Mouse (Mus musculus) embryonic facial prominence, embryonic 15.5 days (tissue): ENCODE data around the gene 3110082I17Rik. TPM values are rescaled to one million over a fixed set of nuclear protein-coding genes. Genes with fewer than 3 reads are reported as not detected.

Source experiments
- ATAC-seq: fragments of 200-750 bp; cut with Nextera tagmentation; 2 replicates; pipeline ENCODE4 v1.8.0; 2017; ENCODE audit warnings: low read depth, moderate TSS enrichment; ENCODE audit not compliant: insufficient number of reproducible peaks, low FRiP score, low TSS enrichment
- H3K27ac ChIP-seq: fragments of 300-500 bp; sonication (generic); replicated peaks from 2 replicates; pipeline ENCODE4 v1.5.1; 2015; ENCODE audit warnings: mild to moderate bottlenecking, inconsistent platforms
- H3K27me3 ChIP-seq: fragments of 300-500 bp; sonication (generic); 2 replicates; pipeline ENCODE4 v1.6.1; 2015; ENCODE audit warnings: inconsistent platforms
- H3K36me3 ChIP-seq: fragments of 300-500 bp; sonication (generic); 2 replicates; pipeline ENCODE4 v1.6.1; 2015; ENCODE audit warnings: mild to moderate bottlenecking, inconsistent platforms
- H3K4me1 ChIP-seq: fragments of 300-500 bp; sonication (generic); 2 replicates; pipeline ENCODE4 v1.6.1; 2015; ENCODE audit warnings: inconsistent platforms
- H3K4me2 ChIP-seq: fragments of 300-500 bp; sonication (generic); replicated peaks from 2 replicates; pipeline ENCODE4 v1.6.1; 2015; ENCODE audit warnings: mild to moderate bottlenecking, inconsistent platforms
- H3K4me3 ChIP-seq: fragments of 300-500 bp; sonication (generic); replicated peaks from 2 replicates; pipeline ENCODE4 v1.5.1; 2015; ENCODE audit warnings: mild to moderate bottlenecking, inconsistent platforms
- H3K9ac ChIP-seq: fragments of 300-500 bp; sonication (generic); 2 replicates; pipeline ENCODE4 v1.6.1; 2015; ENCODE audit warnings: inconsistent platforms
- H3K9me3 ChIP-seq: fragments of 300-500 bp; sonication (generic); replicated peaks from 2 replicates; pipeline ENCODE4 v1.6.1; 2016; ENCODE audit warnings: inconsistent platforms
- WGBS: fragments of 180-500 bp; shearing (Covaris S2); methylation state at CpG from one replicate; pipeline ENCODE4 v1.1.7; 2015; 5-methylcytosine and 5-hydroxymethylcytosine counted together
- polyA plus RNA-seq: library from polyadenylated mRNA; unstranded; fragments of >200 nt; fragmentation: Nextera tagmentation; extraction: Ambion mirVana; gene quantifications from 2 replicates; pipeline ENCODE4 v1.2.1, GENCODE M21; 2015

3110082I17Rik gene
- polyA plus RNA-seq, 1 experiment from 2014 or later, result 35.8 TPM

GRCm38 (mm10) chr5:139434940-139435339 lies 25.4 kb downstream of the 3110082I17Rik start:
- Histone ChIP-seq H3K4me1 (peaks cover 11% of the 10 kb centered on the region), H3K4me2 (no peak overlapping the region), H3K4me3 (no peak overlapping the region), H3K27me3 (no peaks in the 10 kb centered on the region), H3K9ac (no peak overlapping the region), H3K36me3 (no peaks in the 10 kb centered on the region), H3K27ac (no peak overlapping the region), H3K9me3 (no peaks in the 10 kb centered on the region)
- 55% methylated on average over 8 of the region's 8 CpGs for WGBS
- no peak for ATAC-seq

- WGBS, result 76% methylated on average over 9 of the region's 9 CpGs
- no peak overlapping the region for H3K4me3 ChIP-seq
- H3K9me3 ChIP-seq, result no peaks in the 10 kb centered on the region
- no peaks in the 10 kb centered on the region for H3K27me3 ChIP-seq
- no peak overlapping the region for H3K9ac ChIP-seq
- H3K36me3 ChIP-seq, result no peaks in the 10 kb centered on the region
- no peak overlapping the region for H3K27ac ChIP-seq
- no peak for ATAC-seq
- H3K4me2 ChIP-seq, result no peak overlapping the region
- H3K4me1 ChIP-seq, result peaks cover 14% of the 10 kb centered on the region
These were observed 26.3 kb downstream of the 3110082I17Rik start for GRCm38 (mm10) chr5:139433842-139434568.

- no peak overlapping the region for H3K27ac ChIP-seq
- H3K9me3 ChIP-seq, result no peaks in the 10 kb centered on the region
- H3K9ac ChIP-seq, result no peak overlapping the region
- H3K4me2 ChIP-seq, result no peak overlapping the region
- 60% methylated on average over 7 of the region's 7 CpGs for WGBS
- H3K4me1 ChIP-seq, result peaks cover 16% of the 10 kb centered on the region
- H3K36me3 ChIP-seq, result no peaks in the 10 kb centered on the region
- no peak for ATAC-seq
- H3K27me3 ChIP-seq, result no peaks in the 10 kb centered on the region
- H3K4me3 ChIP-seq, result no peak overlapping the region
These were observed 27.4 kb downstream of the 3110082I17Rik start for GRCm38 (mm10) chr5:139432747-139433508.

GRCm38 (mm10) chr5:139432333-139432732 lies 28.0 kb downstream of the 3110082I17Rik start:
- H3K9ac ChIP-seq, result no peak overlapping the region
- ATAC-seq, result no peak
- WGBS, result 56% methylated on average over 6 of the region's 6 CpGs

GRCm38 (mm10) chr5:139429818-139430341 lies 30.4 kb downstream of the 3110082I17Rik start:
- Histone ChIP-seq H3K9me3 (no peaks in the 10 kb centered on the region), H3K27ac (no peak overlapping the region)
- 33% methylated on average over 12 of the region's 12 CpGs for WGBS

More at GRCm38 (mm10) chr5:139432333-139432732, 28.0 kb downstream of the 3110082I17Rik start:
- H3K9me3 ChIP-seq, result no peaks in the 10 kb centered on the region
- H3K27me3 ChIP-seq, result no peaks in the 10 kb centered on the region
- H3K4me1 ChIP-seq, result peaks cover 16% of the 10 kb centered on the region
- no peak overlapping the region for H3K27ac ChIP-seq
- no peak overlapping the region for H3K4me3 ChIP-seq
- H3K36me3 ChIP-seq, result no peaks in the 10 kb centered on the region
- H3K4me2 ChIP-seq, result no peak overlapping the region

GRCm38 (mm10) chr5:139427989-139428388 lies 32.3 kb downstream of the 3110082I17Rik start:
- H3K4me3 ChIP-seq, result no peak overlapping the region
- no peaks in the 10 kb centered on the region for H3K36me3 ChIP-seq
- WGBS, result 74% methylated on average over 9 of the region's 9 CpGs
- no peak overlapping the region for H3K9ac ChIP-seq
- no peak overlapping the region for H3K27ac ChIP-seq
- H3K4me1 ChIP-seq, result peaks cover 25% of the 10 kb centered on the region
- H3K4me2 ChIP-seq, result no peak overlapping the region
- no peaks in the 10 kb centered on the region for H3K9me3 ChIP-seq
- H3K27me3 ChIP-seq, result no peaks in the 10 kb centered on the region
- ATAC-seq, result no peak

More at GRCm38 (mm10) chr5:139429818-139430341, 30.4 kb downstream of the 3110082I17Rik start:
- Histone ChIP-seq H3K9ac (no peak overlapping the region), H3K4me3 (no peak overlapping the region), H3K4me1 (peaks cover 11% of the 10 kb centered on the region), H3K36me3 (no peaks in the 10 kb centered on the region), H3K27me3 (no peaks in the 10 kb centered on the region), H3K4me2 (no peak overlapping the region)
- no peak for ATAC-seq

GRCm38 (mm10) chr5:139427001-139427400 lies 33.3 kb downstream of the 3110082I17Rik start:
- no peak overlapping the region for H3K4me2 ChIP-seq
- 89% methylated on average over 9 of the region's 9 CpGs for WGBS
- no peaks in the 10 kb centered on the region for H3K36me3 ChIP-seq
- no peak overlapping the region for H3K4me3 ChIP-seq
- no peak overlapping the region for H3K9ac ChIP-seq
- H3K27me3 ChIP-seq, result no peaks in the 10 kb centered on the region
- ATAC-seq, result no peak
- no peak overlapping the region for H3K27ac ChIP-seq
- no peaks in the 10 kb centered on the region for H3K9me3 ChIP-seq
- peaks cover 32% of the 10 kb centered on the region for H3K4me1 ChIP-seq

- H3K27ac ChIP-seq, result no peak overlapping the region
- H3K27me3 ChIP-seq, result no peaks in the 10 kb centered on the region
- no peaks in the 10 kb centered on the region for H3K36me3 ChIP-seq
- H3K4me2 ChIP-seq, result no peak overlapping the region
- ATAC-seq, result no peak
- WGBS, result 67% methylated on average over 9 of the region's 9 CpGs
- H3K4me3 ChIP-seq, result no peak overlapping the region
- H3K4me1 ChIP-seq, result peaks cover 29% of the 10 kb centered on the region
- no peaks in the 10 kb centered on the region for H3K9me3 ChIP-seq
- no peak overlapping the region for H3K9ac ChIP-seq
These were observed 35.1 kb downstream of the 3110082I17Rik start for GRCm38 (mm10) chr5:139425198-139425597.

GRCm38 (mm10) chr5:139423026-139423865 lies 37.1 kb downstream of the 3110082I17Rik start, which contains the start of gene Gper1:
Gper1 (plus strand) TSS chr5:139423151.
- H3K27me3 ChIP-seq, result no peaks in the 10 kb centered on the region
- H3K4me1 ChIP-seq, result peaks cover 30% of the 10 kb centered on the region
- no peak for ATAC-seq
- H3K4me3 ChIP-seq, result peak within 1 kb of the TSS; percentile 27
- WGBS, result 50% methylated on average over 21 of the region's 21 CpGs
- no peaks in the 10 kb centered on the region for H3K36me3 ChIP-seq
- H3K4me2 ChIP-seq, result peak within 1 kb of the TSS; percentile 32
- H3K9me3 ChIP-seq, result no peaks in the 10 kb centered on the region
- H3K9ac ChIP-seq, result no peak within 1 kb of the TSS
- H3K27ac ChIP-seq, result 0 out of 2 replicates have a peak within 1 kb of the TSS, but pooled peaks have one; percentile 2

GRCm38 (mm10) chr5:139418633-139419032 lies 41.7 kb downstream of the 3110082I17Rik start:
- Histone ChIP-seq H3K9ac (no peak overlapping the region), H3K9me3 (no peaks in the 10 kb centered on the region), H3K36me3 (peaks cover 6% of the 10 kb centered on the region; the same call in 1 of the 2 replicates), H3K4me3 (no peak overlapping the region), H3K27ac (0 out of 2 replicates have a peak overlapping the region, but pooled peaks have one; percentile 12), H3K4me1 (peaks cover 20% of the 10 kb centered on the region), H3K4me2 (no peak overlapping the region), H3K27me3 (no peaks in the 10 kb centered on the region)
- 31% methylated on average over 3 of the region's 3 CpGs for WGBS
- ATAC-seq, result no peak
